Mouse (Mus musculus): ENCODE data around the gene Poll.

The Poll gene

DNA sequence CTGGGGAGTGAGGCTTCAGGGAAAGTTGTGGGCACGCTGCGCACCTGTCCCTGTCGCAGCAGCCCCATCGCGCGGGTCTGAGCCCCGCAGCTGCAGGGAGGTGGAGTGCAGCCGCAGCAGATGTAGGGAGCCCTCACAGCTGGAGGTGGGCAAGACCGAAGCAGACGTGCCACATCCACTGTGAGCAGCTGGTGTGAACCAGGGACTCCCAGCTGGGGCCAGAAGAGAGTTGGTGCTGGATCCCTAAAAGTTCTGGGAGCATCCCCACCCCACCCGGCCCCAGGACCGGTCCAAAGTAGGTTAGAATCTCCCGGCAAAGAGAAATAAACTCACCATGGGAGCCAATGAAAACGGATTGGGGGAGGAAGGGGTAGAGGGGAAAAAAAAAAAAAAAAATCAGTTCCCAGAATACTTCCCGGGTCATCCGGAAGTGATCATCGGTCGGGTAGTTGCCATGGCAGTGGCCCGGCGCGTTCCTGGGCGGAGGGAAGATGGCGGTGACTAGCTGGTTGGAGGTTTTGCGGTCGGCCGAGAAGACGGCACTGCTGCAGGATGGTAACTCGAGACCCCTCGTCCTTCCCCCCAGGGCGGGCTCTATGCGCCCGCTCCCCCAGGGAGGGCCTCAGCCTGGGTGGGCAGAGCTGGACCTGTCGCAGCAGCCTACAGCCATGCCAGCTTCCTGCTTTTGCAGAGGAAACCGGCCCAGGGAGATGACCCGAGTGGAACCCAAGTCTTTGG is at the start of gene Poll, which contains the start of gene Gm17018:
Gene Poll, minus strand, starts transcription at position 379 of the 738 bp plus-strand sequence.
Gene Gm17018, plus strand, starts transcription at position 463 of the 738 bp plus-strand sequence.
- DNase-seq (ENCODE audit: extremely low spot score, low read depth, low spot score) = no peak

GRCm38 (mm10) chr19:45608648-45609339 is 48.5 kb upstream of the Poll start:
- DNase-seq (ENCODE audit: extremely low spot score, low read depth, low spot score) = no peak

GRCm38 (mm10) chr19:45607479-45607878 is 47.1 kb upstream of the Poll start:
- DNase-seq (ENCODE audit: extremely low spot score, low read depth, low spot score) = no peak

DNA sequence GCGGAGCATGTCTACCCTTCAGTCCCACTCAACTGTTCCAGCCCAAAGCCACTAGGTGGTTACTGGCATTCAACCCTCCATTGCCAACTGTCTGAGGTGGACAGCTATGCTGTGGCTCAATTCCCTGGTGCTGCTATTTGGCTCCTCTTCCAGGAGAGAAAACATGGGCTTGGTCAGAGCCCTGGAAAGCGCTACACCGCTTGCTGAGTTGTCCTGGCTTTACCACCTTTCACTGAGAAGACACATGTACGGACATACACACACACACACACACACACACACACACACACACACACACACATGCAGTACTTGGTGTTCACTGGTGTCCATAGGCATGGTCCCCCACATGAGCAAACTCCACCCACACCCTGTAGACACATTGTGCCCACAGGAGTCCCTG is 46.4 kb upstream of the Poll start:
- DNase-seq (ENCODE audit: extremely low spot score, low read depth, low spot score) = no peak

- no peak for DNase-seq (ENCODE audit: extremely low spot score, low read depth, low spot score)
Measured at GRCm38 (mm10) chr19:45602606-45603005, 42.3 kb upstream of the Poll start.

GRCm38 (mm10) chr19:45597106-45597505 is 36.8 kb upstream of the Poll start:
- no peak for DNase-seq (ENCODE audit: extremely low spot score, low read depth, low spot score)

- no peak for DNase-seq (ENCODE audit: extremely low spot score, low read depth, low spot score)
Measured at GRCm38 (mm10) chr19:45596434-45596833, 36.1 kb upstream of the Poll start.

- DNase-seq (ENCODE audit: extremely low spot score, low read depth, low spot score) = no peak
Measured at GRCm38 (mm10) chr19:45596019-45596418, 35.7 kb upstream of the Poll start.

- DNase-seq (ENCODE audit: extremely low spot score, low read depth, low spot score) = no peak
Measured at GRCm38 (mm10) chr19:45595481-45595880, 35.1 kb upstream of the Poll start.

- no peak for DNase-seq (ENCODE audit: extremely low spot score, low read depth, low spot score)
Measured at GRCm38 (mm10) chr19:45594079-45594478, 33.7 kb upstream of the Poll start.

GRCm38 (mm10) chr19:45592916-45593315 is 32.6 kb upstream of the Poll start:
- no peak for DNase-seq (ENCODE audit: extremely low spot score, low read depth, low spot score)

DNA sequence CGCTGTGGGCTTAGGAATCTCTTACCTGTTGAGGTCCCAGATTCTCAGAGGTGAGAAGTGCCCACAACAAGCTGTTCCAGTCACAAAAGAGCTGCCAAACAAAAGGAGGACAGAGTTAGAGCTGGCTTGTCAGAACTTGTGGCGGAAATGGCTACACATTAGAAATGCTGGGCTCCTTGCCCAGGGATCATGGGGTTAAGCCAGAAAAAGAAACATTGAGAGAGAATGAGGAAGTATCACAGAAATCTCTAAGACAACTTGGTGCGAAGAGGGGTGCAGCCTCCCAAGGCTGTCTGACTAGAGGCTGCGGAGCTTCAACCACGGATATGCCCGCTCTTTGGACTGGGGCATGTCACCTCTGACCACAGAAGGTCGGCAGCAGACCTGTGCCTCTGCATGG is 31.4 kb upstream of the Poll start:
- DNase-seq (ENCODE audit: extremely low spot score, low read depth, low spot score) = no peak

DNA sequence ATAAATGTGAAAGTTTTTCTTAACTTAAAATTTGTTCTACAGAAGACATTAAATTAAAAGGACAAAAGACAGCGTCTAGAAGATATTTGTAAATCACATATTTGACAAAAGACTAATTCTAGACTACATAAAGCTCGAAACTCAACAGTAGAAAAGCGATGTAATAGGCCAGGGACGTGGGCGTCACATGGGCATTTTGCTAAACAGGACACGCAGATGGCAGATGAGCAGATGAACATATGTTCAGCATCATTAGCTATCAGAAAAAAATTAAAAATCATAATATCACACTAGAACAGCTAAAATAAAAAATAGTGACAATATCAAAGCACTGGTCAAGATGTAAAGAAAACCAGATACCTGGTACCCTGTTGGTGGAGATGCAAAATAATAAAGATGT is 29.4 kb upstream of the Poll start:
- DNase-seq (ENCODE audit: extremely low spot score, low read depth, low spot score) = no peak

DNA sequence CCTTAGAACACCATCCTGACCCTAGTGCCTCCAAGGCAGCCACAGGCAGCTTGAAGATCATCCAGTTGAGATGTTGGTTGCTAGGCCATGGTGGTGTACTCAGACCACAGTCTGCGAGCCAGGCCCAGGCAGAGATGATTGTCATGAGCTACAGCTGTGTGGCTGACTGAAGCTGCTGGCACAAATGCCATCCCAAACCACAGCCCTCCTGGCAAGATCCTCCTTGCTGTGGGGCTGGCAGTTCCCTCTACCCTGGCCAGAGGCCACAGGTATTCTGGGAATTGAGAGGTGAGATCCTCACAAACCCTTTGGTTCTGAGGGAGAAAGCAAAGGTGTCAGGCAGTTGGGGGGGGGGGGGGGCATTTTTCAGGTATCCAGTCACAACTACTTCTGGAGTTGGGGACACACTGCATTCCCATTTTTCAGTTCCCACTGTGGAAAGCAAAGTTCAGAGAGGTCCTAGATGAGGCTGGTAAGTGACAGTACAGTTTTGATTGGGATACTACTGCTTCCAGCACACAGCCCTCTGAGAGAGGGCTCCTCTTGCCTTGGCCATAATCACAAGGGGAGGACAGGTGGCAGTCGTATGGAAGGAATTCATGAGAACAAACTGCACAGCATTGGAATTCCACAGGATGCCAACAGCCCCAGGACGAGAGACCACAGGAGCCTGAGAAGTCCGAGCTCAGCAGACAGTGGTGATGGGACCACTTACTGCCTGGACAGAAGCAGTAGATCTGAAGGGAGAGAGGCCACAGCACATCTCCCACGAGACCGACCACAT is 27.4 kb upstream of the Poll start:
- no peak for DNase-seq (ENCODE audit: extremely low spot score, low read depth, low spot score)

- no peak for DNase-seq (ENCODE audit: extremely low spot score, low read depth, low spot score)
Measured at GRCm38 (mm10) chr19:45586850-45587249, 26.5 kb upstream of the Poll start.

DNA sequence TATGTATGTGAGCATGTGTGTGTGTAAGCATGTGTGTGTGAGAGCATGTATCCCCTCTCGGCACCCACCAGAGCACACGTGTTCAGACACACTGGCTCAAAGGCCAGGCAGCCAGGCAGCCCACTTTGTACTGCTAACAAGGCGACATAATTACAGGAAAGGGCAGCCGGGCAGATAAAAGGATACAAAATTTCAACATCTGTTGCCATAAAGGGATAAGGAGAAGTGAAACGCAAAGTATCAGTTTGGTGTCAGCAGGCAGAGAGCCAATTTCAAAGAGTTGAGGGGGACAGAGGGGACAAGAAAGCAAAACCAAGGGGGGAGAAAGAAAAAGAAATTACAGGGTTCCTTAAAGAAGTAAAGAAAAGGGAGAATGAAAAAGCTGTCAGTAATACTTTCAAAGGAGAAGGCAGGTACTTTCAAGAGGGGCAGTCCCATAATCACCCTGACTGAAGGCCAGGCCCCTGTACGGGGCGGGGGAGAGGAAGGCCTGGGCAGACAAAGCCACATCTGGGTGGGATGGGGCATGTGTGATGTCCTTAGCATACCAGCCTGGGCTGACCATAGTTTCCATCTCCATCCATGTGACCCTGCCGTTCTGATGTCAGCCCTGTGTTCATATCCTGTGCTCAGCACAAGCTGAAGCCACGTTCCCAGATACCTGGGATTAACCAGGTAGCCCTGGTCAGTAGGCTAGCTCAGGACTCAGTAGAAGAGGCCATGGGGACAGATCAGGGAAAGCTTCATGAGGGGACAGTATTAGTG is 24.7 kb upstream of the Poll start:
- DNase-seq (ENCODE audit: extremely low spot score, low read depth, low spot score) = no peak

DNA sequence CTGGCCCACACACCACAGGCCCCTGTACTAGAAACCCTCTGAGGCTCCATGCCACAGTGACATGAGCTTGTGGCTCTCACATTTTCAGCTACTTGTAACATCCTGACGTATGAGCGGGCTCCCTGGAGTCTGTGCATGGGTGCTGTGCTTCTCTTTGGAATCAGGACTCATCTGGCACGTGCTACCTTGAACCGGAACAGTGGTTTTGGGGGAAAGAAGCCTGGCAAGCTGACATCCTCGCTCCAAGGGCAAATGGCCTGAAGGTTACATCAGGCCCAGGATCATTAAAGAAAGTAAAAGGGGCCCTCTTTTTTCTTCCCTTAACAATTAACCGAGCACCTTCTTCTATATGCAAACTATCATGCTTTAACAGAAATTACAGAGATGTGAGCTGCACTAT is 22.8 kb upstream of the Poll start:
- DNase-seq (ENCODE audit: extremely low spot score, low read depth, low spot score) = no peak

- DNase-seq (ENCODE audit: extremely low spot score, low read depth, low spot score) = no peak
Measured at GRCm38 (mm10) chr19:45582161-45582560, 21.8 kb upstream of the Poll start.

DNA sequence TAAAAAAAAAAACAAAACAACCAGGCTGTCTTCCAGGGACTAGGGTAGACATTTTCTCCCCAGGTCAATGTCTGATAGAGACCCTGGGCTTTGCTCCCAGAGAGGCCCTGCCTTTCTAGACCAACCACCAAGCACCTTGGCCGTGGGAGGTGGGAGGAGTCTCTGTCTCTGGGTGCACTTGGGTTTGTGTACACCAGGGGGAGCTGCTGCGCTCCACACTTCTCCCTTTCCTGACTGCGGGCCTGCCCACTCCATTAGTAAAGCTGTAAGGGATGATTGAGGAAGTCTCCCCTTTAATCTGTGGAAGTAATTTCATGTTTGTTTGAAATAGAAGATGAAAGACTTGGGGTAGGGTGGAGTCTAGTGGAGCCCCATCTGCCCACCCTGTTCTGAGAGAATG is 20.9 kb upstream of the Poll start:
- no peak for DNase-seq (ENCODE audit: extremely low spot score, low read depth, low spot score)

DNA sequence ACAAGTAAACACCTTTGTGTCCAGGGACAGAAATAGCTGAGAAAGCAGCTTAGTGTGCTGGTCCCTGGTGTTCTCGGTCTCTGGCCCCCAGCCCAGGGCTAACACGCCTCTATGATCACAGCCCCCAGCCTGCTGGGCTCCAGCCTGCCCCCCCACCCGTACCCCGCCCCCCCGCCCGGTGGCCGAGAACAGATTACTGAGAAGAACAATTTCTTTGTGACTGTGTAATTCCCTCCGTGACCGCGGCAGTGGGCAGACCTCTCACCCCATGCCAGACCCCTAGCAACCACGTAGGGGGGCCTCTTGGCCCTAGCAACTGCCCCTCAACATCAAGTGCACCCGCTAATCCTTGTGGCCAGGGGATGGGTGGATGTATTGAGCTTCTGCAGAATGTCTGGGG is 19.9 kb upstream of the Poll start:
- DNase-seq (ENCODE audit: extremely low spot score, low read depth, low spot score) = no peak

DNA sequence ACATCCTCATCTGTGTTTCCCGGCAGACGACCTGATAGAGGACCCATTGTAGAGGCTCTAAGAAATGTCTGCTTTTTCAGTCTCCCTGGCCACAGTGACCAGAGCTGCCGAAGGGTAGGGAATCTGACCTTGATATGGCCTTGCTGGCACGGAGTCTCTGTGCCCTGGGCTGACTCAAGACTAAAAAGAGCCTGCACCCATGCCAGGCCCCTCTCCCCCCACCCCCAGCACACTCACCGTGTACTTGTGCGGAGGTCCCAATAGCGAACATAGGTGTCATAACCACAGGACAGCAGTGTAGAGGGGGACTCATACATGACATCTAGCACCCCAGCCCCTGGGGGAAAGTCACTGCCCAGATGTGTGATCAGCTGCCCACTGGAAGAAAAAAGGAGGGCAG is 19.1 kb upstream of the Poll start:
- DNase-seq (ENCODE audit: extremely low spot score, low read depth, low spot score) = no peak
